Mouse (Mus musculus) ES-Bruce4 (cell line): ENCODE measurements at regions not wholly inside any gene's neighbourhood (a gene's known extent, or its start where the extent isn't known, plus 50 kb on each side); places are given as distances from the start of the nearest gene placed in this dataset.

Experiments used
- CTCF ChIP-seq: IDR thresholded peaks from one replicate; pipeline ENCODE4 v1.8.1; 2011; ENCODE audit warnings: low read depth, low read length
- EP300 ChIP-seq: IDR thresholded peaks from 2 replicates; pipeline ENCODE4 v1.6.1; 2011; ENCODE audit warnings: low read depth, low read length; ENCODE audit not compliant: insufficient read depth

DNA sequence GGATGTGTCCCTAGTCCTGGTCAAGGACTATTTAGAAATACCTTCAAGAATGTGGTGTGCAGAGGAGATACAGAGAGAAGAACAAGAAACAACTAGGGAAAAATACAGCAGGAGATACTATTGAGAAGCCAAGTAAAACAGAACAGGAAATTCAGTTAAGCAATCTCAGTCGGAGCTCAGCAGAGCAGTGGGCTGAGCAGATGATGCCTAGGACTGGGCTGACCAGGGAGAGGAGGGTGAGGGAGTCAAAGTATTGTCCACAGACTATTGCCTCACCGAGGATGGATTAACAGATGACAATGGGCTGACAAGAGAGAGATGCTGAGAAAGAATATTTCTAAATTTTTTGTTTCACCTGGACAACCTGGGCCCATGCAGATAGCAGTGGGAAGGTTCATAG is 181.4 kb upstream of the Mon1b start:
- TF ChIP-seq CTCF (no peak), EP300 (no peak)
